Mouse (Mus musculus): Measurements from ENCODE around the gene 9230112D13Rik.

GRCm38 (mm10) chr14:34565711-34566110, 43.1 kb upstream of the 9230112D13Rik start:
- no peak; the same call in 1 of the 2 replicates for TF ChIP-seq EP300 (IDR thresholded peaks at IDR 0.05; ENCODE audit: low read depth)
- no peak for TF ChIP-seq CTCF (IDR thresholded peaks at IDR 0.05; ENCODE audit: low read depth)

Measured in heart, postnatal 0 days (tissue).